Comparison of ENCODE assay signal across 8 mouse cellular contexts in genomic region chr2:160597582-160598281, GRCm38 (mm10). TPM values are rescaled to one million over a fixed set of nuclear protein-coding genes. Genes with fewer than 3 reads are reported as not detected.
DNase-seq lines count a peak whose midpoint lies in the region; ATAC-seq and TF ChIP-seq lines count a peak whose summit lies in the region.

No protein-coding gene starts in this region.

- no peak overlapping the region for H3K9ac ChIP-seq in embryonic facial prominence, embryonic 12.5 days
- H3K9ac ChIP-seq in heart, embryonic 11.5 days (ENCODE audit: low read depth, low read length) = no peak overlapping the region
- H3K9ac ChIP-seq in kidney, embryonic 14.5 days (ENCODE audit: low read depth, low read length) = no peak overlapping the region
- no peak overlapping the region for H3K9ac ChIP-seq in limb, embryonic 14.5 days (ENCODE audit: low read depth, low read length, severe bottlenecking)
- no peak overlapping the region for H3K9ac ChIP-seq in midbrain, postnatal 0 days (replicated peaks; ENCODE audit: low read length, poor library complexity, severe bottlenecking)

- ATAC-seq in embryonic facial prominence, embryonic 12.5 days (ENCODE audit: insufficient number of reproducible peaks, insufficient read depth, low FRiP score, low TSS enrichment) = peak; percentile 64; the same call in 1 of the 2 replicates
- 0 out of 2 replicates have a peak, but pooled peaks have one; percentile 60 for ATAC-seq in heart, embryonic 11.5 days (replicated peaks; ENCODE audit: insufficient number of reproducible peaks, low FRiP score, low TSS enrichment)
- peak; percentile 65 for ATAC-seq in kidney, embryonic 14.5 days (ENCODE audit: low FRiP score, low TSS enrichment)
- ATAC-seq in limb, embryonic 14.5 days (ENCODE audit: low FRiP score, low read depth) = peak; percentile 78
- ATAC-seq in midbrain, postnatal 0 days (ENCODE audit: low FRiP score) = peak; percentile 84

- peaks cover 2% of the 10 kb centered on the region; the same call in 1 of the 2 replicates for H3K4me1 ChIP-seq in embryonic facial prominence, embryonic 12.5 days
- H3K4me1 ChIP-seq in heart, embryonic 11.5 days (ENCODE audit: control insufficient read depth, insufficient read depth, low read length) = no peaks in the 10 kb centered on the region
- no peaks in the 10 kb centered on the region for H3K4me1 ChIP-seq in kidney, embryonic 14.5 days (ENCODE audit: control insufficient read depth, insufficient read depth, low read length)
- H3K4me1 ChIP-seq in limb, embryonic 14.5 days (ENCODE audit: control insufficient read depth, insufficient read depth, low read length) = no peaks in the 10 kb centered on the region
- H3K4me1 ChIP-seq in midbrain, postnatal 0 days (ENCODE audit: insufficient read depth, low read length) = no peaks in the 10 kb centered on the region

- DNase-seq in B cell, adult 2 months = peak; percentile 81 to 82
- DNase-seq in adrenal gland, postnatal 25 days = peak; percentile 63
- DNase-seq in limb, embryonic 14.5 days (ENCODE audit: low spot score) = peak; percentile 78
- peak; percentile 79 for DNase-seq in midbrain, postnatal 0 days (ENCODE audit: low spot score)
- peak; percentile 22 to 64 for DNase-seq in spleen, postnatal 14 days (ENCODE audit: low spot score in 2 of 2)

- no peak overlapping the region for H3K27ac ChIP-seq in embryonic facial prominence, embryonic 12.5 days
- no peak overlapping the region for H3K27ac ChIP-seq in heart, embryonic 11.5 days (ENCODE audit: low read depth, low read length)
- H3K27ac ChIP-seq in kidney, embryonic 14.5 days (ENCODE audit: low read depth, low read length) = no peak overlapping the region
- H3K27ac ChIP-seq in limb, embryonic 14.5 days (replicated peaks; ENCODE audit: low read depth, low read length) = no peak overlapping the region
- no peak overlapping the region for H3K27ac ChIP-seq in midbrain, postnatal 0 days (ENCODE audit: low read depth, low read length)

- H3K9me3 ChIP-seq in embryonic facial prominence, embryonic 12.5 days = no peaks in the 10 kb centered on the region
- H3K9me3 ChIP-seq in heart, embryonic 11.5 days (replicated peaks; ENCODE audit: control insufficient read depth, low read length) = no peaks in the 10 kb centered on the region
- no peaks in the 10 kb centered on the region for H3K9me3 ChIP-seq in kidney, embryonic 14.5 days (ENCODE audit: control insufficient read depth, low read length)
- no peaks in the 10 kb centered on the region for H3K9me3 ChIP-seq in limb, embryonic 14.5 days (ENCODE audit: control insufficient read depth, low read length)
- no peaks in the 10 kb centered on the region for H3K9me3 ChIP-seq in midbrain, postnatal 0 days (ENCODE audit: low read length)

- no peak overlapping the region for H3K4me3 ChIP-seq in embryonic facial prominence, embryonic 12.5 days
- no peak overlapping the region for H3K4me3 ChIP-seq in heart, embryonic 11.5 days (ENCODE audit: low read depth, low read length)
- H3K4me3 ChIP-seq in kidney, embryonic 14.5 days (ENCODE audit: low read length) = no peak overlapping the region
- no peak overlapping the region for H3K4me3 ChIP-seq in limb, embryonic 14.5 days (replicated peaks; ENCODE audit: low read length)
- H3K4me3 ChIP-seq in midbrain, postnatal 0 days (ENCODE audit: low read depth, low read length) = no peak overlapping the region

- 34% methylated on average over 12 of the region's 12 CpGs for WGBS in embryonic facial prominence, embryonic 12.5 days
- WGBS in heart, embryonic 11.5 days (ENCODE audit: insufficient replicate concordance) = 40% methylated on average over 12 of the region's 12 CpGs
- 34% methylated on average over 12 of the region's 12 CpGs for WGBS in kidney, embryonic 14.5 days
- 32% methylated on average over 12 of the region's 12 CpGs for WGBS in limb, embryonic 14.5 days
- 31% methylated on average over 12 of the region's 12 CpGs for WGBS in midbrain, postnatal 0 days

- peak; percentile 99 for TF ChIP-seq CTCF in midbrain, postnatal 0 days (IDR thresholded peaks at IDR 0.05)

- TF ChIP-seq POLR2A in limb, embryonic 14.5 days (IDR thresholded peaks at IDR 0.05; ENCODE audit: borderline replicate concordance, extremely low read depth, insufficient read depth, insufficient read length) = no peak

- no peaks in the 10 kb centered on the region for H3K27me3 ChIP-seq in embryonic facial prominence, embryonic 12.5 days
- H3K27me3 ChIP-seq in heart, embryonic 11.5 days (ENCODE audit: control insufficient read depth, insufficient read depth, low read length) = peaks cover 4% of the 10 kb centered on the region; the same call in 1 of the 2 replicates
- no peaks in the 10 kb centered on the region for H3K27me3 ChIP-seq in kidney, embryonic 14.5 days (ENCODE audit: control insufficient read depth, insufficient read depth, low read length)
- H3K27me3 ChIP-seq in limb, embryonic 14.5 days (ENCODE audit: control insufficient read depth, insufficient read depth, low read length) = no peaks in the 10 kb centered on the region; the same call in 1 of the 2 replicates
- H3K27me3 ChIP-seq in midbrain, postnatal 0 days (ENCODE audit: insufficient read depth, low read length) = no peaks in the 10 kb centered on the region

- no peak overlapping the region for H3K4me2 ChIP-seq in embryonic facial prominence, embryonic 12.5 days (replicated peaks)
- 0 out of 2 replicates have a peak overlapping the region, but pooled peaks have one; percentile 2 for H3K4me2 ChIP-seq in heart, embryonic 11.5 days
- H3K4me2 ChIP-seq in kidney, embryonic 14.5 days (replicated peaks; ENCODE audit: low read depth, low read length) = no peak overlapping the region
- H3K4me2 ChIP-seq in limb, embryonic 14.5 days (replicated peaks; ENCODE audit: low read depth, low read length, severe bottlenecking) = peak overlapping the region; percentile 28; the same call in 1 of the 2 replicates
- no peak overlapping the region for H3K4me2 ChIP-seq in midbrain, postnatal 0 days (ENCODE audit: low read depth, low read length, poor library complexity, severe bottlenecking)

- H3K36me3 ChIP-seq in embryonic facial prominence, embryonic 12.5 days = no peaks in the 10 kb centered on the region
- no peaks in the 10 kb centered on the region for H3K36me3 ChIP-seq in heart, embryonic 11.5 days (ENCODE audit: control insufficient read depth, insufficient read depth, low read length)
- no peaks in the 10 kb centered on the region for H3K36me3 ChIP-seq in kidney, embryonic 14.5 days (ENCODE audit: control insufficient read depth, insufficient read depth, low read length)
- no peaks in the 10 kb centered on the region for H3K36me3 ChIP-seq in limb, embryonic 14.5 days (ENCODE audit: control insufficient read depth, insufficient read depth, low read length)
- no peaks in the 10 kb centered on the region for H3K36me3 ChIP-seq in midbrain, postnatal 0 days (ENCODE audit: insufficient read depth, low read length)

RNA-seq across cellular contexts. Expression of gene Top1, which starts 48.0 kb away (rescaled TPM):
- 89.8 and 97.7 TPM in 2 replicates for total RNA-seq in adrenal gland, postnatal 25 days (2021)
- 105 and 109 TPM in 2 replicates for polyA plus RNA-seq in embryonic facial prominence, embryonic 12.5 days (2016; fragmentation: Nextera tagmentation; extraction: Ambion mirVana)
- polyA plus RNA-seq in heart, embryonic 11.5 days (2014; fragmentation: Nextera tagmentation; extraction: Ambion mirVana) = 53.2 and 65.4 TPM in 2 replicates
- polyA plus RNA-seq in kidney, embryonic 14.5 days (2014; fragmentation: Nextera tagmentation; extraction: Ambion mirVana) = 108 and 120 TPM in 2 replicates
- 35.2 and 46.1 TPM in 2 replicates for polyA plus RNA-seq in limb, embryonic 14.5 days (2012; rRNA removed)
- 65.1 and 74.4 TPM in 2 replicates for polyA plus RNA-seq in limb, embryonic 14.5 days (2014; fragmentation: Nextera tagmentation; extraction: Ambion mirVana)
- total RNA-seq in midbrain, postnatal 0 days (2014; rRNA removed) = 31.1 and 51.0 TPM in 2 replicates
- 43.3 and 52.2 TPM in 2 replicates for polyA plus RNA-seq in midbrain, postnatal 0 days (2015; fragmentation: Nextera tagmentation; extraction: Ambion mirVana)

Comparison
In these comparisons a context has a peak if more than half of its experiments do, and no peak if none do; other contexts are left out.
1. H3K4me2 ChIP-seq: peak in heart, embryonic 11.5 days (single experiment) and limb, embryonic 14.5 days (single experiment); none in embryonic facial prominence, embryonic 12.5 days (single experiment), kidney, embryonic 14.5 days (single experiment) and midbrain, postnatal 0 days (single experiment).
2. Peak in every context shown above with its lines, with median percentiles within 50 percentile points of each other: DNase-seq and ATAC-seq.